Mouse (Mus musculus): Measurements from ENCODE around the gene Gdi2. TPM values are rescaled to one million over a fixed set of nuclear protein-coding genes. Genes with fewer than 3 reads are reported as not detected.

The Gdi2 gene
- polyA plus RNA-seq (2014; fragmentation: Illumina TruSeq; extraction: RNeasy Lipid Tissue Mini Kit (QIAGEN cat#74804); ENCODE audit: low read depth, low replicate concordance): 662 TPM

GRCm38 (mm10) chr13:3537594-3538222, at the start of gene Gdi2:
Gene Gdi2, plus strand, starts transcription at chr13:3538063.

GRCm38 (mm10) chr13:3610795-3611438, 73.1 kb downstream of the Gdi2 start, which contains the start of gene Fam208b:
Gene Fam208b, minus strand, starts transcription at chr13:3611108.

Other genes with a start within 250 kb of the Gdi2 start
- gene Fam208b, start 73.0 kb downstream of the Gdi2 start, polyA plus RNA-seq (2014; fragmentation: Illumina TruSeq; extraction: RNeasy Lipid Tissue Mini Kit (QIAGEN cat#74804); ENCODE audit: low read depth, low replicate concordance): 318 TPM
- gene Asb13, start 96.0 kb downstream of the Gdi2 start, polyA plus RNA-seq (2014; fragmentation: Illumina TruSeq; extraction: RNeasy Lipid Tissue Mini Kit (QIAGEN cat#74804); ENCODE audit: low read depth, low replicate concordance): 0.60 TPM

Measured in testis, adult 10 weeks (tissue).